Mouse (Mus musculus): Measurements from ENCODE around the gene Ap3b1. TPM values are rescaled to one million over a fixed set of nuclear protein-coding genes. Genes with fewer than 3 reads are reported as not detected.

Gene Ap3b1
- polyA plus RNA-seq, 1 experiment from 2014 or later = 34.4 TPM

- WGBS = 73% methylated on average over 6 of the region's 6 CpGs
- ATAC-seq (ENCODE audit: insufficient number of reproducible peaks, insufficient read depth, low FRiP score, low read depth) = no peak
- Histone ChIP-seq H3K9me3 (ENCODE audit: control insufficient read depth, low read length) (no peaks in the 10 kb centered on the region), H3K4me3 (ENCODE audit: control insufficient read depth in 1 of 2, insufficient read depth in 1 of 2, low read depth in 1 of 2, low read length in 2 of 2) (no peak overlapping the region), H3K27ac (replicated peaks in 1 of 2; ENCODE audit: control insufficient read depth in 1 of 2, insufficient read depth in 1 of 2, low read depth in 2 of 2, low read length in 2 of 2) (no peak overlapping the region), H3K9ac (ENCODE audit: low read length) (no peak overlapping the region), H3K4me2 (ENCODE audit: low read length) (no peak overlapping the region), H3K4me1 (ENCODE audit: control insufficient read depth in 2 of 2, insufficient read depth in 2 of 2, low read length in 2 of 2) (peaks cover 26 to 28% of the 10 kb centered on the region in 2 experiments), H3K27me3 (ENCODE audit: control insufficient read depth, insufficient read depth, low read length) (no peaks in the 10 kb centered on the region), H3K36me3 (ENCODE audit: control insufficient read depth, insufficient read depth, low read length) (0 out of 2 replicates have a peak, but pooled peaks cover 6% of the 10 kb centered on the region)
These were observed 157.8 kb downstream of the Ap3b1 start for GRCm38 (mm10) chr13:94516532-94516931.

GRCm38 (mm10) chr13:94518176-94518575, 159.4 kb downstream of the Ap3b1 start:
- Histone ChIP-seq H3K36me3 (ENCODE audit: control insufficient read depth, insufficient read depth, low read length) (0 out of 2 replicates have a peak, but pooled peaks cover 3% of the 10 kb centered on the region), H3K9ac (ENCODE audit: low read length) (no peak overlapping the region), H3K27ac (replicated peaks in 1 of 2; ENCODE audit: control insufficient read depth in 1 of 2, insufficient read depth in 1 of 2, low read depth in 2 of 2, low read length in 2 of 2) (peak overlapping the region in 1 of 2 experiments; percentile 75; a peak in 1 of 4 replicates), H3K4me3 (ENCODE audit: control insufficient read depth in 1 of 2, insufficient read depth in 1 of 2, low read depth in 1 of 2, low read length in 2 of 2) (no peak overlapping the region), H3K9me3 (ENCODE audit: control insufficient read depth, low read length) (no peaks in the 10 kb centered on the region), H3K4me2 (ENCODE audit: low read length) (no peak overlapping the region), H3K4me1 (ENCODE audit: control insufficient read depth in 2 of 2, insufficient read depth in 2 of 2, low read length in 2 of 2) (peaks cover 22 to 28% of the 10 kb centered on the region in 2 experiments), H3K27me3 (ENCODE audit: control insufficient read depth, insufficient read depth, low read length) (no peaks in the 10 kb centered on the region)
- WGBS = 78% methylated on average over 4 of the region's 4 CpGs
- no peak for ATAC-seq (ENCODE audit: insufficient number of reproducible peaks, insufficient read depth, low FRiP score, low read depth)

DNA sequence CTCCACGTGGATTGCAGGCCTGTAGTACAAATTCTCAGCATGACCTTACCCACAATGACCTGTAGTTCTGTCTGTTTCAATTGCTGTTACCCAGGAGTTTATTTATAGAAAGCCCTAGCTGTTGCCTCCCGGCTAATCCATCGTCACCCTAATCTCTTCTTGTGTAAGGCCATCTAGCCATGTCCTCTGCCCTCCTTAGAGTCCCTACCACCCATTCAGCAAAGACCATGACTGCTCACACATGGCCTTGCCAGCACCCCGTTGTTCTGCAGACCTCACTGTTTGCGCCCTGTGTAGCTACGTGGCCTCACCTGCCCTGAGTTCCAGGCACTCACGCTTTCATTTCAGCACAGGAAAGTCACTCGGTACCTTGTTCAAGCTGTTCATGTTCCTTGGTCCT, 160.5 kb downstream of the Ap3b1 start:
- peak; percentile 47; the same call in 1 of the 2 replicates for ATAC-seq (ENCODE audit: insufficient number of reproducible peaks, insufficient read depth, low FRiP score, low read depth)
- H3K27me3 ChIP-seq (ENCODE audit: control insufficient read depth, insufficient read depth, low read length) = no peaks in the 10 kb centered on the region
- WGBS = 52% methylated on average over 8 of the region's 8 CpGs

GRCm38 (mm10) chr13:94523213-94523612, 164.5 kb downstream of the Ap3b1 start:
- Histone ChIP-seq H3K36me3 (ENCODE audit: control insufficient read depth, insufficient read depth, low read length) (peaks cover 7% of the 10 kb centered on the region), H3K4me1 (ENCODE audit: control insufficient read depth in 2 of 2, insufficient read depth in 2 of 2, low read length in 2 of 2) (peaks cover 15 to 18% of the 10 kb centered on the region in 2 experiments), H3K4me3 (ENCODE audit: control insufficient read depth in 1 of 2, insufficient read depth in 1 of 2, low read depth in 1 of 2, low read length in 2 of 2) (no peak overlapping the region), H3K27me3 (ENCODE audit: control insufficient read depth, insufficient read depth, low read length) (no peaks in the 10 kb centered on the region), H3K9me3 (ENCODE audit: control insufficient read depth, low read length) (no peaks in the 10 kb centered on the region), H3K4me2 (ENCODE audit: low read length) (no peak overlapping the region), H3K27ac (replicated peaks in 1 of 2; ENCODE audit: control insufficient read depth in 1 of 2, insufficient read depth in 1 of 2, low read depth in 2 of 2, low read length in 2 of 2) (no peak overlapping the region), H3K9ac (ENCODE audit: low read length) (no peak overlapping the region)
- ATAC-seq (ENCODE audit: insufficient number of reproducible peaks, insufficient read depth, low FRiP score, low read depth) = no peak
- 67% methylated on average over 5 of the region's 5 CpGs for WGBS

More for the DNA sequence above, 160.5 kb downstream of the Ap3b1 start:
- H3K4me1 ChIP-seq (ENCODE audit: control insufficient read depth in 2 of 2, insufficient read depth in 2 of 2, low read length in 2 of 2) = peaks cover 14 to 18% of the 10 kb centered on the region in 2 experiments
- no peak overlapping the region for H3K4me3 ChIP-seq (ENCODE audit: control insufficient read depth in 1 of 2, insufficient read depth in 1 of 2, low read depth in 1 of 2, low read length in 2 of 2)
- 0 out of 2 replicates have a peak, but pooled peaks cover 3% of the 10 kb centered on the region for H3K36me3 ChIP-seq (ENCODE audit: control insufficient read depth, insufficient read depth, low read length)
- H3K9ac ChIP-seq (ENCODE audit: low read length) = no peak overlapping the region
- no peak overlapping the region for H3K4me2 ChIP-seq (ENCODE audit: low read length)
- peak overlapping the region; percentile 75 to 76 for H3K27ac ChIP-seq (replicated peaks in 1 of 2; ENCODE audit: control insufficient read depth in 1 of 2, insufficient read depth in 1 of 2, low read depth in 2 of 2, low read length in 2 of 2)
- no peaks in the 10 kb centered on the region for H3K9me3 ChIP-seq (ENCODE audit: control insufficient read depth, low read length)

DNA sequence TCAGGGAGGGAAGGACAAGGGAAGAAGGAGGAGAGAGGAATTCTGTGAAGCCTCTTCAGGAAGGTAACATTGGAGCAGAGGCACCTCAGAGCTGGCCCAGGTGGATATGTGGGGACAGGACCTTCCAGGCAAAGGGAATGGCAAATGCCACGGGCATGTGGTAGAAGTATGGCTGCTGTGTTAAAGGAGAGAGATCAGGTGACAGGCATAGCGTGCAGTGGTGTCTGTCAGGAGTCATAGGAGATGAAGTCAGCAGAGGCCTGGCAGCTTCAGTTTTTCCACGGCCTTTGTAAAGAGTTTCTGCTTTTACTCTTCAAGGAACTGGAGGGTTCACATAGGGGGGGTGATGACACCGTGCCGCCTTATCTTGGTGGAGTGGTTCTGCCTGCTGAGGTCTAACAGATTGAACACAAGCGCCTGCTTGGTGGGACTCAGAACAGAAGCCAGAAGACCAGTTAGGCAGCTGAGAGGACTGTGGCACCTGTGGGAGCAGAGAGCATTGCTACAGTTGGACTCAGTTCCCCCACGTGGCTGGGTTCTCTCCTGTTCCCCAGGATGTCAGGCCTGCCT, 166.0 kb downstream of the Ap3b1 start:
- WGBS = 17% methylated on average over 7 of the region's 7 CpGs
- no peaks in the 10 kb centered on the region for H3K27me3 ChIP-seq (ENCODE audit: control insufficient read depth, insufficient read depth, low read length)
- peaks cover 20% of the 10 kb centered on the region for H3K36me3 ChIP-seq (ENCODE audit: control insufficient read depth, insufficient read depth, low read length)
- H3K4me3 ChIP-seq (ENCODE audit: control insufficient read depth in 1 of 2, insufficient read depth in 1 of 2, low read depth in 1 of 2, low read length in 2 of 2) = no peak overlapping the region
- H3K9me3 ChIP-seq (ENCODE audit: control insufficient read depth, low read length) = no peaks in the 10 kb centered on the region
- ATAC-seq (ENCODE audit: insufficient number of reproducible peaks, insufficient read depth, low FRiP score, low read depth) = no peak
- no peak overlapping the region for H3K9ac ChIP-seq (ENCODE audit: low read length)
- H3K4me2 ChIP-seq (ENCODE audit: low read length) = no peak overlapping the region
- peaks cover 8 to 9% of the 10 kb centered on the region in 2 experiments for H3K4me1 ChIP-seq (ENCODE audit: control insufficient read depth in 2 of 2, insufficient read depth in 2 of 2, low read length in 2 of 2)
- H3K27ac ChIP-seq (replicated peaks in 1 of 2; ENCODE audit: control insufficient read depth in 1 of 2, insufficient read depth in 1 of 2, low read depth in 2 of 2, low read length in 2 of 2) = peak overlapping the region; percentile 12 to 41; a peak in 3 of 4 replicates

GRCm38 (mm10) chr13:94529138-94529537, 170.4 kb downstream of the Ap3b1 start:
- WGBS = 94% methylated on average over 5 of the region's 5 CpGs
- H3K27me3 ChIP-seq (ENCODE audit: control insufficient read depth, insufficient read depth, low read length) = no peaks in the 10 kb centered on the region
- H3K27ac ChIP-seq (replicated peaks in 1 of 2; ENCODE audit: control insufficient read depth in 1 of 2, insufficient read depth in 1 of 2, low read depth in 2 of 2, low read length in 2 of 2) = no peak overlapping the region

GRCm38 (mm10) chr13:94533516-94533915, 174.8 kb downstream of the Ap3b1 start:
- Histone ChIP-seq H3K9me3 (ENCODE audit: control insufficient read depth, low read length) (no peaks in the 10 kb centered on the region), H3K9ac (ENCODE audit: low read length) (no peak overlapping the region), H3K4me1 (ENCODE audit: control insufficient read depth in 2 of 2, insufficient read depth in 2 of 2, low read length in 2 of 2) (no peaks in the 10 kb centered on the region), H3K27me3 (ENCODE audit: control insufficient read depth, insufficient read depth, low read length) (no peaks in the 10 kb centered on the region), H3K36me3 (ENCODE audit: control insufficient read depth, insufficient read depth, low read length) (peaks cover 46% of the 10 kb centered on the region), H3K4me3 (ENCODE audit: control insufficient read depth in 1 of 2, insufficient read depth in 1 of 2, low read depth in 1 of 2, low read length in 2 of 2) (no peak overlapping the region), H3K27ac (replicated peaks in 1 of 2; ENCODE audit: control insufficient read depth in 1 of 2, insufficient read depth in 1 of 2, low read depth in 2 of 2, low read length in 2 of 2) (no peak overlapping the region), H3K4me2 (ENCODE audit: low read length) (no peak overlapping the region)
- 92% methylated on average over 8 of the region's 8 CpGs for WGBS
- no peak for ATAC-seq (ENCODE audit: insufficient number of reproducible peaks, insufficient read depth, low FRiP score, low read depth)

More at GRCm38 (mm10) chr13:94529138-94529537, 170.4 kb downstream of the Ap3b1 start:
- no peak overlapping the region for H3K4me3 ChIP-seq (ENCODE audit: control insufficient read depth in 1 of 2, insufficient read depth in 1 of 2, low read depth in 1 of 2, low read length in 2 of 2)
- no peak overlapping the region for H3K9ac ChIP-seq (ENCODE audit: low read length)
- ATAC-seq (ENCODE audit: insufficient number of reproducible peaks, insufficient read depth, low FRiP score, low read depth) = no peak
- no peaks in the 10 kb centered on the region for H3K9me3 ChIP-seq (ENCODE audit: control insufficient read depth, low read length)
- peaks cover 45% of the 10 kb centered on the region for H3K36me3 ChIP-seq (ENCODE audit: control insufficient read depth, insufficient read depth, low read length)
- H3K4me2 ChIP-seq (ENCODE audit: low read length) = no peak overlapping the region
- H3K4me1 ChIP-seq (ENCODE audit: control insufficient read depth in 2 of 2, insufficient read depth in 2 of 2, low read length in 2 of 2) = peaks cover 5 to 6% of the 10 kb centered on the region in 2 experiments

- no peak for ATAC-seq (ENCODE audit: insufficient number of reproducible peaks, insufficient read depth, low FRiP score, low read depth)
These were observed 178.6 kb downstream of the Ap3b1 start for GRCm38 (mm10) chr13:94537336-94537735.

More at GRCm38 (mm10) chr13:94537336-94537735, 178.6 kb downstream of the Ap3b1 start:
- no peaks in the 10 kb centered on the region for H3K9me3 ChIP-seq (ENCODE audit: control insufficient read depth, low read length)
- no peaks in the 10 kb centered on the region for H3K27me3 ChIP-seq (ENCODE audit: control insufficient read depth, insufficient read depth, low read length)
- H3K36me3 ChIP-seq (ENCODE audit: control insufficient read depth, insufficient read depth, low read length) = peaks cover 21% of the 10 kb centered on the region
- H3K4me2 ChIP-seq (ENCODE audit: low read length) = no peak overlapping the region
- 60% methylated on average over 4 of the region's 4 CpGs for WGBS
- H3K4me3 ChIP-seq (ENCODE audit: control insufficient read depth in 1 of 2, insufficient read depth in 1 of 2, low read depth in 1 of 2, low read length in 2 of 2) = no peak overlapping the region
- H3K27ac ChIP-seq (replicated peaks in 1 of 2; ENCODE audit: control insufficient read depth in 1 of 2, insufficient read depth in 1 of 2, low read depth in 2 of 2, low read length in 2 of 2) = no peak overlapping the region
- H3K4me1 ChIP-seq (ENCODE audit: control insufficient read depth in 2 of 2, insufficient read depth in 2 of 2, low read length in 2 of 2) = no peaks in the 10 kb centered on the region
- H3K9ac ChIP-seq (ENCODE audit: low read length) = no peak overlapping the region

Measured in heart, embryonic 14.5 days (tissue).